Mouse (Mus musculus) stomach, embryonic 15.5 days (tissue): ENCODE measurements around the gene Cntfr. TPM values are rescaled to one million over a fixed set of nuclear protein-coding genes. Genes with fewer than 3 reads are reported as not detected.

Experiments
- ATAC-seq: fragments of 200-750 bp; cut with Nextera tagmentation; 2 replicates; pipeline ENCODE4 v1.8.0; 2017; ENCODE audit warnings: low read depth, moderate number of reproducible peaks, moderate TSS enrichment; ENCODE audit not compliant: insufficient read depth, low FRiP score
- H3K27ac ChIP-seq: fragments of 300-500 bp; sonication (generic); 2 replicates; pipeline ENCODE4 v1.5.1; 2015; ENCODE audit warnings: mild to moderate bottlenecking, inconsistent platforms
- H3K27me3 ChIP-seq: fragments of 300-500 bp; sonication (generic); replicated peaks from 2 replicates; pipeline ENCODE4 v1.6.1; 2015; ENCODE audit warnings: inconsistent platforms
- H3K36me3 ChIP-seq: fragments of 300-500 bp; sonication (generic); 2 replicates; pipeline ENCODE4 v1.6.1; 2015; ENCODE audit warnings: inconsistent platforms
- H3K4me1 ChIP-seq: fragments of 300-500 bp; sonication (generic); 2 replicates; pipeline ENCODE4 v1.6.1; 2015; ENCODE audit warnings: inconsistent platforms
- H3K4me2 ChIP-seq: fragments of 300-500 bp; sonication (generic); 2 replicates; pipeline ENCODE4 v1.6.1; 2015; ENCODE audit warnings: mild to moderate bottlenecking, inconsistent platforms
- H3K4me3 ChIP-seq: fragments of 300-500 bp; sonication (generic); replicated peaks from 2 replicates; pipeline ENCODE4 v1.5.1; 2015; ENCODE audit warnings: inconsistent platforms
- H3K9ac ChIP-seq: fragments of 300-500 bp; sonication (generic); 2 replicates; pipeline ENCODE4 v1.6.1; 2015; ENCODE audit warnings: inconsistent platforms
- H3K9me3 ChIP-seq: fragments of 300-500 bp; sonication (generic); 2 replicates; pipeline ENCODE4 v1.6.1; 2016; ENCODE audit warnings: inconsistent platforms
- WGBS: fragments of 180-500 bp; shearing (Covaris S2); methylation state at CpG from one replicate; pipeline ENCODE4 v1.1.7; 2015; 5-methylcytosine and 5-hydroxymethylcytosine counted together
- polyA plus RNA-seq: library from polyadenylated mRNA; unstranded; fragments of >200 nt; fragmentation: Nextera tagmentation; extraction: Ambion mirVana; gene quantifications from 2 replicates; pipeline ENCODE4 v1.2.1, GENCODE M21; 2015

Cntfr gene
- polyA plus RNA-seq, 1 experiment from 2014 or later, result 8.3 TPM

DNA sequence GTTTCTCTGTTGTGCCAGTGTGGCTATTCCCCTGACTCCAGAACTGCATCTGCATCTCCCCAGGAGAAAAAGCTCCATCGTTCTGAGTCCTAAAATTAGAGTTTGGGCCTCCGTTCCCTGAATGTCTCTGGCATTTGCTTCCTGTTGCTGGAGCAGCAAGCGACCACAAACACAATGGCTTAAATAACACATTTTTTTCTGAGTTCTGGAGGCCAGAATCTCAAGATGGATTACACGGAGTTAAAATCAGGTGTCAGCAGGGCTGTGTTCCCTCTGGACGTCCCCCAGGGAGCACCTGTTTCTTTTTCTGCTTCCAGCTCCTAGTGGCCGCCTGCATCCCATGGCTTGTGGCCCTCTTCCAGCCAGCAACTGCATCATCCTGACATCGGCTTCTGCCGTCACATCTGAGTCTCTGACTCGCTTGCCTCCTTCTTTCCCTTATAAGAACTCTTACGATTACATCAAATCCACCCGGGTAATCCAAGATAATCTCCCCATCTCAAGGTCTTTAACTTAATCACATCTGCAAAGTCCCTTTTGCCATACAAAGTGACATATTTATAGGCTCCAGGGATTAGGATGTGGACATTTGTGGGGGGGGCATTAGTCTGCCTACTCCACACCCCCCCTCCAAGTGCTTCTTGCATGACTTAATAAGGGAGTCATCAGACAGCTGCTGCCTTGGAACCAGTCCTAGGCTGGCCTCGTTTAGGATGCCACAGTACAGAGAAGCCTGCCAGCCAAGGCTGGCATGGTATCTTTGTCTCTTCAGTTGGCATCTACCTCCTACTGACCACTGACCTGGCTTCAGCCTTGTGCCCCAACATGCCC, 77.8 kb downstream of the Cntfr start:
- peak; percentile 41; the same call in 1 of the 2 replicates for ATAC-seq
- peak overlapping the region; percentile 13; the same call in 1 of the 2 replicates for H3K27ac ChIP-seq
- WGBS, result 35% methylated on average over 12 of the region's 12 CpGs
- H3K4me1 ChIP-seq, result no peaks in the 10 kb centered on the region
- H3K9me3 ChIP-seq, result no peaks in the 10 kb centered on the region
- no peak overlapping the region for H3K4me3 ChIP-seq
- no peaks in the 10 kb centered on the region for H3K36me3 ChIP-seq
- no peaks in the 10 kb centered on the region for H3K27me3 ChIP-seq
- H3K9ac ChIP-seq, result no peak overlapping the region
- no peak overlapping the region for H3K4me2 ChIP-seq

DNA sequence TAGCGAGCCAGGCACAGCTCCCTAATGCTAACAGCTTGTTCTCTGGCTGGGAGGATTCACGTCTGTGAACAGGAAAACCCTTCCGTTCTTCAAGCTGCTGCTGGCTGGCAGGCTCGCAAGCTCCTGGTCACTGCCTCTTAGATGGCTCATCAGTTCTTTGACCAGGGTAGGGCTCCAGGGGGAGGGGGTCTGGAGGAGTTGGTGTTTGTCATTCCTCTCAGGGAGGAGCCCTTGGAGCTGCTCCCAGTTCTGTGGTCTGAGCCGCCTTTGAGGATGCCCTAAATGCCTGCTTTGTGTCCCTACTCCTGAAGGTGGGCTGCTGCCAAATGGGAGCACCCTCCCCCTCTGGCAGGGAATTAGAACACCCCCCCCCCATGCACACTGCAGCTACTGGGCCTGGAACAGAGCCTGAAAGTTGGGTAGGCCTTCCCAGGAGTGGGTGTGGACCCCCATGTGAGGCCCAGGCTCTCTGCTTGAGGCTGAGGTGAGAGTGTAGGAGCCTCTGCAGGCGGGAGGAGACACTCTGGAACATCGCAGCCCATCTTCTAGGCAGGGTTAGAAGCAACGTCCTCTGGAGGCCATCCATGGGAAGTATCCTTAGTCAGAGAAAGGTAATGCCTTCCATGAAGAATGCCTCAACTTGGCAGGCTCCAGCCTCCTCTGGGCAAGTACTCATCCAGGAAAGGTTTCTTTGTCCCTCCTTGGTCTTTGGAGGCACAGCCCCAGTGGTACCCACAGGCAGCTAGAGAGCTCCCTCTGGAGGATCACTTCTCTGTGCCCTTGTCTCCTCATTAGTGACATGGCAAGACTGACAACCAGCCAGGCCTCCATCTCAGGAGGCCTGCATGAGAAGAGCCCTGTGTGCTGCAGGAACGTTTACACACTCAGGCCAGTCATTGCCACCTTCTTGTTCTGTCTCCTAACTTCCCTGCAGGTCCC, 81.0 kb downstream of the Cntfr start:
- Histone ChIP-seq H3K4me2 (no peak overlapping the region), H3K36me3 (no peaks in the 10 kb centered on the region), H3K27me3 (no peaks in the 10 kb centered on the region), H3K4me1 (no peaks in the 10 kb centered on the region), H3K9ac (no peak overlapping the region), H3K9me3 (no peaks in the 10 kb centered on the region), H3K27ac (no peak overlapping the region), H3K4me3 (no peak overlapping the region)
- ATAC-seq, result peak; percentile 47; the same call in 1 of the 2 replicates
- 55% methylated on average over 9 of the region's 9 CpGs for WGBS

DNA sequence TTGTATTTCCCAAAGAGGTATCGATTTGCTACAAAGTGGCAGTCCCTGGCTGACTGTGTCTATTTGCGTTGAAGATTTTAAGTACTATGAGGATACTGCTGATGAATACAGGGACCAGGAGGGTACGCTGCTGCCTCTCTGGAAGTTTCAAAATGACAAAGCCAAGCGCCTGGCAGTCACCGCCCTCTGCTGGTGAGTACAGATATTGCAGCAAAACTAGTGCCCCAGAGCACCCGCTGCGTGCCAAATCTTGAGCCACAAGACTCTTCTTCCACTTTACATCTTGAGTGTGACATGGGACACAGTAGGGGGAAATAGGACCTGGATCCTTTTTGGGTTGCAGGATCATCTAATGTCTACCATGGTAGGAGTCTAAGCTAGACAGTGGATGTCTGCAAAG, 82.7 kb downstream of the Cntfr start:
- no peak for ATAC-seq
- WGBS, result 10% methylated on average over 7 of the region's 7 CpGs
- H3K9me3 ChIP-seq, result no peaks in the 10 kb centered on the region

DNA sequence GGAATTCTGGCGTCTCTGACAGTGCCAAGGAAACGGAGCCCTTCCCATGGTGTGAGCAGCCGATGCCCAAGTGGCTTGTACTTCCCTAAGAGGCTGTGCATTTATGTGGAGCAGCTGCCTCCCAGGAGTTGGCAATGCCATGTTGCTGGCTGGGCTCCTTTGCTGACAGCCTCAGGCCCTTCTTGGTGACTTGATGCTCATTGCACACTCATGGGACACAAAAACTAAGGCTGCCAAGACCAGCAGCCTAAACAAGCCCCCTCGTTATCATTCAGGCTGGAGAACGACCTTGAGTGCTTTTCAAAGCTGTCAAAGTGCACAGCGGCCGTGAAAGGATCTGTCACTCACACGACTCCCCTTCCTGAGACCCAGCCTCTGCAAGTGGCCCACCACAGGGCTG, 84.7 kb downstream of the Cntfr start:
- Histone ChIP-seq H3K4me3 (no peak overlapping the region), H3K9me3 (no peaks in the 10 kb centered on the region), H3K4me1 (no peaks in the 10 kb centered on the region), H3K27ac (no peak overlapping the region), H3K4me2 (no peak overlapping the region), H3K9ac (no peak overlapping the region), H3K27me3 (no peaks in the 10 kb centered on the region), H3K36me3 (no peaks in the 10 kb centered on the region)
- 53% methylated on average over 8 of the region's 8 CpGs for WGBS
- no peak for ATAC-seq

More for the DNA sequence above, 82.7 kb downstream of the Cntfr start:
- no peaks in the 10 kb centered on the region for H3K36me3 ChIP-seq
- no peak overlapping the region for H3K9ac ChIP-seq
- no peak overlapping the region for H3K4me3 ChIP-seq
- H3K4me1 ChIP-seq, result no peaks in the 10 kb centered on the region
- no peak overlapping the region for H3K4me2 ChIP-seq
- H3K27ac ChIP-seq, result no peak overlapping the region
- H3K27me3 ChIP-seq, result no peaks in the 10 kb centered on the region

DNA sequence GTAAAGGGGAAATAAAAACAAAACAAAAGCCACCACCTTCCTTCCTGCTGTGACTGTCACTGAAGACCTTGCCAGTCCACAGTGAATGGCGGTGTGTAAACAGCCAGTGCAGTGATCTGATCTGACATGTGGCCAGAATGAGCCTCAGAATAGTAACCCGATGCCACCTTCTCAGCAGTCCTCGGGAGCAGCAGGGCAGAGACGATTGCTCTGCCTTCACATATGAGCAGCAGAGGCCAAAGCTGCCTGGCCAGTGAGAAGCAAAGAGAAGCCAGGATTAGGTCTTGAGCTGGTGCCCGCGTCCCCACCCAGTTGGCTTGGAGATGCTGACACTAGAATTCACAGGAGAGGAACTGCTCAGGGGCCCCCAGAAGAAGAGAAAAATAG, 86.3 kb downstream of the Cntfr start:
- no peak for ATAC-seq
- Histone ChIP-seq H3K27me3 (no peaks in the 10 kb centered on the region), H3K36me3 (no peaks in the 10 kb centered on the region), H3K27ac (no peak overlapping the region), H3K9ac (no peak overlapping the region), H3K4me3 (no peak overlapping the region), H3K9me3 (no peaks in the 10 kb centered on the region), H3K4me1 (no peaks in the 10 kb centered on the region), H3K4me2 (no peak overlapping the region)
- 45% methylated on average over 6 of the region's 6 CpGs for WGBS

DNA sequence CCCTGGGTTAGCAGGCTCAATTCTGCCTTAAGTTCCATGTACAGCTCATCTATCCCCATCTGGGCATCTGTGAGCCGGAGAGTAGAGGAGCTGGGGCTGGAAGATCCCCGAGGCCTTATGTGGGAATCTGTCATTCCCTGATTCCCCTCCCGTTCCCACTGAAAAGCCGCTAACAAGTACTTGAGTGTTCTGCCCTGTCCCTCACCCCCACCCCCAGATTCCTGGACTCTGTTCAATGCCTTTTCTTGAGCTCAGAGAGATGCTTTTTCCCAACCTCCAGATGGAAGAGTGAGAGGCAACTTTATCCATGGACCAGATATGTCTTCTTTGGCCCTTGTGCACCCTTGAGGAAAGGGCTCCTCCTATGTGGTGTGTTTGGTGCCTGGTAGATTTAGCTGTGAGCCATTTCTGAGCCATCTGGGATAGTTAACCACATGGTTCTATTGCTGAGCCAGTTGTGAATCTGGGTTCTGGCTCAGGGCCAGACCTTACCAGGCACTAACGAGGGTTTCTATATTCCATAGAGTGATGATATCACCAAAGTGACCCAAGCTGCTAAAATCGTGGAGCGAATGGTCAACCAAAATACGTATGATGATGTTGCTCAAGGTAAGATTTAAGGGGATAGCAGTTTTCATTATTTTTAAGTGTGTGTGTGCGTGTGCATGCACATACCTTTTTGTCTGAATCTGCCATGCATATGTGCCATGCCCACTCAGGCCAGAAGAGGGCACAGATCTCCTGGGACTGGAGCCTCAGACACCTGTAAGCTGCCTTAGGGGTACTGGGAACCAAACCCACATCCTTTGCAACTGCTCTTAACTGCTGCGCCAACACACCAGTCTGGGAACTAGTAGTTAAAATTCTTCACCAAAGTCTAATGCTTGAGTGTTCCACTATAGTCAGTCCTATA, 87.0 kb downstream of the Cntfr start:
- Histone ChIP-seq H3K9me3 (no peaks in the 10 kb centered on the region), H3K27ac (no peak overlapping the region), H3K4me3 (no peak overlapping the region), H3K4me2 (no peak overlapping the region), H3K4me1 (no peaks in the 10 kb centered on the region), H3K9ac (no peak overlapping the region), H3K27me3 (no peaks in the 10 kb centered on the region), H3K36me3 (no peaks in the 10 kb centered on the region)
- 79% methylated on average over 10 of the region's 10 CpGs for WGBS
- ATAC-seq, result no peak

Other genes starting within 250 kb of the Cntfr start
- gene Kif24, start 232.2 kb downstream of the Cntfr start, polyA plus RNA-seq, result 5.5 and 6.1 TPM in 2 replicates
- 48.0 and 55.7 TPM in 2 replicates for gene Nudt2, start 231.9 kb downstream of the Cntfr start, polyA plus RNA-seq
- 5.7 and 6.4 TPM in 2 replicates for gene AI464131, start 194.0 kb downstream of the Cntfr start, polyA plus RNA-seq
- gene 1110017D15Rik, start 179.8 kb downstream of the Cntfr start, polyA plus RNA-seq, result 0.30 and 0.55 TPM in 2 replicates
- gene Fam219a, start 127.6 kb downstream of the Cntfr start, polyA plus RNA-seq, result 2.9 and 3.5 TPM in 2 replicates
- 3.0 and 3.7 TPM in 2 replicates for gene Dnaic1, start 127.3 kb downstream of the Cntfr start, polyA plus RNA-seq
- gene Enho, start 56.8 kb downstream of the Cntfr start, polyA plus RNA-seq, result 18.3 and 24.0 TPM in 2 replicates
- gene Il11ra1, start 2.9 kb upstream of the Cntfr start, polyA plus RNA-seq, result 153 and 157 TPM in 2 replicates
- 59.5 and 61.1 TPM in 2 replicates for gene Rpp25l, start 16.4 kb upstream of the Cntfr start, polyA plus RNA-seq
- gene Dctn3, start 26.1 kb upstream of the Cntfr start, polyA plus RNA-seq, result 124 and 130 TPM in 2 replicates
- not detected in 2 replicates for gene Arid3c, start 34.1 kb upstream of the Cntfr start, polyA plus RNA-seq
- 39.6 and 47.9 TPM in 2 replicates for gene Galt, start 58.1 kb upstream of the Cntfr start, polyA plus RNA-seq
- gene Sigmar1, start 59.1 kb upstream of the Cntfr start, polyA plus RNA-seq, result 81.6 and 82.2 TPM in 2 replicates
- gene Ccl27a, start 77.2 kb upstream of the Cntfr start, polyA plus RNA-seq, result 31.5 and 33.7 TPM in 2 replicates
- 21.4 and 22.9 TPM in 2 replicates for gene Gm21541, start 206.5 kb upstream of the Cntfr start, polyA plus RNA-seq
- 2.1 and 2.7 TPM in 2 replicates for gene Gm20878, start 244.5 kb upstream of the Cntfr start, polyA plus RNA-seq